Mouse (Mus musculus) heart, adult 9 months (tissue): ENCODE data around the gene D430042O09Rik.
A peak's percentile ranks its signal among the peaks of the same experiment; 100 is the strongest.

Experiments
- DNase-seq, 2 experiments: peaks; one replicate each; pipeline ENCODE4 v3.0.0; 2022; ENCODE audit warnings: low spot score in 2 of 2

The D430042O09Rik gene

DNA sequence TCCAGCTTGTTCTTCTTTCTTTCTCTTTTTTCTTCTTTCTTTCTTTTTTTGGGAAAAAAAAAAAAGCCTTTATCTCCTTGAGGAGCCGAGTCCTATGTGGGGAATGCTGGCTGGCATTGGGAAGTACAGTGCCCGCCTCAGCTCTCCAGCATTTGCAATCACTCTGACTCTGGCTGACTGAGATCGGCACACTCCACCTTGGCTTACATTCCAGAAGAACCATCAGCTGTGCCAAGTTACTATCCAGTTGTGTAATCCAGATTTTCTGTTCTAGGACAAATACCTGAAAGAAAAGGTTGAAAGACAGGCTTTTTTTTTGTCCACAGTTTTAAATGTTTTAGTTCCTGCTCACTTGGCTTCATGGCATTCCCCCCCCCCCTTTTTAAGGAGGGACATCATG is 100.5 kb downstream of the D430042O09Rik start:
- no peak for DNase-seq

DNA sequence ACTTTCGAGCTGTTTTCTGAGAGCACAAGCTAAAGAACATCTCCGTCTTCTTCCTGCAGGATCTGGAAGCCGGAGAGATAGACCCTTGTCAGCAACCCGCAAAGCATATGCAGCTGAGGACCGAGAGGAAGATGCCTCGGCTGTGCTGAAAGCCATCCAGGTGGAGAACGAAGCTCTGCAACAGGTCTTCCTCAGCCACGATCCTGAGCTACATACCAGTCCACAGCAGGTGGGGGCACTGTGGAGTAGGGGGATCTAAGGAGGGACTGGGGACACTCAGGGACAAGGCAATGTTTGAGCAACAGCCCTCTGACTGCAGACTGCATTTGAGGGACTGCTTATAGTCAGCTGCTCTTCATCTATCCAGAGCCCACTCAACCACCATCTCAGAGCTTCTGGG is 105.0 kb downstream of the D430042O09Rik start:
- no peak for DNase-seq

- no peak for DNase-seq
These were observed 108.0 kb downstream of the D430042O09Rik start for GRCm38 (mm10) chr7:125815733-125816132.

- DNase-seq = no peak
These were observed 110.6 kb downstream of the D430042O09Rik start for GRCm38 (mm10) chr7:125818301-125818712.

GRCm38 (mm10) chr7:125820233-125820632 is 112.5 kb downstream of the D430042O09Rik start:
- peak in 1 of 2 experiments; percentile 7 for DNase-seq

DNA sequence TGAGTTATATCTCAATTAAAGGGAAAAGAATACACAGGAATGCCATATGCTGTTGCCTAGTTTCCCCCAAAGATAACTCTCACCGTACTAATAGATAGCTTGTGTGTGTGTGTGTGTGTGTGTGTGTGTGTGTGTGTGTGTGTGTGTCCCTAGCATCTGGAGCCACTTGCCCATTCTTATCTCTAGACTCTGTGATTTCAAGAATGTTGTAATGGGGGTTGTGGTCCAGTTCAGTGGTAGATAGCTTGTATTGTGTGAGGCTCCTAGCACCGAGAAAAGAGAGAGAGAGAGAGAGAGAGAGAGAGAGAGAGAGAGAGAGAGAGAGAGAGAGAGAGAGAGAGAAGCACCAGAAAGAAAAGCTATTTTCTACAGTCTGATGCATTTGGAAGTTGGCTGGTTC is 118.7 kb downstream of the D430042O09Rik start:
- DNase-seq = no peak

DNA sequence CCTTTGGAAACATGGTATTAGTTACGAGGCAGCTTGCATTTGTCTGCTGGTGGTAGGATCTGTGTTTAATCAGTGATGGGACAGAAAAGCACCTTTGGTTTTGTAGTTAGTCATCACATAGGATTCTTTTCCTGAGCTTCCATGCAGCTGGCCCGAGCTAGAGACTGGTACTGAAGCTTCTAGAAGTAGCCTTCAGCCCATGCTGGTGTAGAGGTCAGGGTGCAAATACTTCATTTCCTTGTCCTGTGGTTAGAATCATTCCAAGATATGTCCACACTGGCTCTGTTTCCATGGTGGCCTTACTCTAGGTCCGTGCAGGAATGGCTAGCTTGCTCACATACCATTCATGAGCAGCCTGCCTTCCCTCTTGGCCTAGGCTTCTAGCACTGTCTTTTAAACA is 119.2 kb downstream of the D430042O09Rik start:
- DNase-seq = no peak

GRCm38 (mm10) chr7:125827420-125827819 is 119.7 kb downstream of the D430042O09Rik start:
- DNase-seq = no peak

GRCm38 (mm10) chr7:125828561-125828960 is 120.9 kb downstream of the D430042O09Rik start:
- DNase-seq = no peak

GRCm38 (mm10) chr7:125829121-125829666 is 121.5 kb downstream of the D430042O09Rik start:
- DNase-seq = peak; percentile 22 to 24

GRCm38 (mm10) chr7:125832767-125833166 is 125.1 kb downstream of the D430042O09Rik start:
- DNase-seq = no peak

GRCm38 (mm10) chr7:125833471-125833870 is 125.8 kb downstream of the D430042O09Rik start:
- DNase-seq = no peak

- no peak for DNase-seq
These were observed 130.5 kb downstream of the D430042O09Rik start for GRCm38 (mm10) chr7:125838078-125838742.

DNA sequence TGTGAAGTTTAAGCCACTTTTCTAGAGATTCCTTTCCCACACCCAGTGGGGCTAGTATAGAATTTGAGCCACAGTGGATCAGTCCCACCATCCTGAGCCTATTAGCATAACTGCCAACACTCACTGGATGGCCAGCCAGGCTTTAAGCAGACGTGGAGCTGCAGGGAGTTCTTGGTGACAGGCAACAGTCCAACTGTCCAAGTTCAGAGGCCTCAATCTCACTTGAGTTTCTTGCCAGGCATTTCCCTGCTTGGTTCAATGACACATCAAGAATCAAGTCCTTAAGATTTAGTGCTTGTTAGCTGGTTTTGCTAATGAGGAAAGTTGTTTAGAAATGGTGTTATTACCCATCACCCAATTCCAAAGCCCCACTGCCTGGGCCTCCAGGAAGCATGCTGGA is 137.9 kb downstream of the D430042O09Rik start:
- no peak for DNase-seq

DNA sequence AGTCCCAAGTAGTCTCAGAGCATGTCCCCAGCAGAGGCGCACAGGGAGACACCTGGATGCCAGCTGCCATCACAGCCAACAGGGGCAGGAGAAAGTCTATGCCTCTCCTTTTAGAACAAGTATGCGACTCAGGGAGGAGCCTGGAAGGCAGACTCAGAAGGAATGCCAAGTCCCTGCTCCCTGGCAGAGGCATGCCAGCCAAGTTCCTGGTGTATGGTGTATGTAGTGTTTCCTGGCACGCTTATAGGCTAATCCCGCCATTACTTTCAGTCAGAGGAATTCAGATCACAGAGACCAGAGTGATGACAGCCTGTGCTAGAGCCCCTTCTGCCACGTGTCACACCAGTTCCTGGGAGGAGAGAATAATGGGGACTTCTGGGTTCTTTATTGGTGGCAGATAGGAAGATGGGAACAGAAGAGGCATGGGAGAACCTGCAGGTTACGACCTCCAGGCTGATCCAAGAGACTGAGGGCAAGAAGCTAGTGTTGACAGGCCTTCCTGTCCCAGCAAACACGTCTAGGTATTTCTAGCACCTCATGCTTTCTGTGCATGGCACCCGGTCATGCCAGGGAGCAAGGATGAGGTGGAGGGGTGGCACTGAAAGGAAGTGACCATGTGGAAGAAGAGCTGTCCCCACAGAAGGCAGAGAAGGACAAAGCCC is 139.3 kb downstream of the D430042O09Rik start:
- DNase-seq = peak; percentile 28 to 42

GRCm38 (mm10) chr7:125847528-125847866 is 139.8 kb downstream of the D430042O09Rik start:
- DNase-seq = no peak

GRCm38 (mm10) chr7:125859564-125859963 is 151.9 kb downstream of the D430042O09Rik start:
- no peak for DNase-seq

GRCm38 (mm10) chr7:125860421-125860820 is 152.7 kb downstream of the D430042O09Rik start:
- no peak for DNase-seq

GRCm38 (mm10) chr7:125864026-125864425 is 156.3 kb downstream of the D430042O09Rik start:
- no peak for DNase-seq

DNA sequence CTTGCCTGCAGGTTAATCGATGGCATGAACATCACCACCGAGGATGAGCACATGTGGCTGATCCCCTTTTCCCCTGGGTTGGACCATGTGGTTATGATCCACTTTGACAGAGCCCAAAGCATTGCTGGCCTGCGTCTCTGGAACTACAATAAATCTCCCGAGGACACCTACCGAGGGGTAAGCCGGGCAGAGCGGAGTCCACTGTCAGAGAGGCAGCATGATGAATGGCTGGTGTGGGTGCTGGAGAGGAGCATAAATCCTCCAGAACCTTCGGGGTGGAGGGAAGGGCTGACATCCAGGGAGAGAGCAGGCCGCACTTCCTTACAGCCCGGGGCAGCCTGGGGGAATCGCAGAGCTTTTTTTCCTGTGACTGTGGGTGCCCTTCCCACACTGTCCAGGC is 157.5 kb downstream of the D430042O09Rik start:
- DNase-seq = no peak

- DNase-seq = no peak
These were observed 160.9 kb downstream of the D430042O09Rik start for GRCm38 (mm10) chr7:125868570-125868969.

DNA sequence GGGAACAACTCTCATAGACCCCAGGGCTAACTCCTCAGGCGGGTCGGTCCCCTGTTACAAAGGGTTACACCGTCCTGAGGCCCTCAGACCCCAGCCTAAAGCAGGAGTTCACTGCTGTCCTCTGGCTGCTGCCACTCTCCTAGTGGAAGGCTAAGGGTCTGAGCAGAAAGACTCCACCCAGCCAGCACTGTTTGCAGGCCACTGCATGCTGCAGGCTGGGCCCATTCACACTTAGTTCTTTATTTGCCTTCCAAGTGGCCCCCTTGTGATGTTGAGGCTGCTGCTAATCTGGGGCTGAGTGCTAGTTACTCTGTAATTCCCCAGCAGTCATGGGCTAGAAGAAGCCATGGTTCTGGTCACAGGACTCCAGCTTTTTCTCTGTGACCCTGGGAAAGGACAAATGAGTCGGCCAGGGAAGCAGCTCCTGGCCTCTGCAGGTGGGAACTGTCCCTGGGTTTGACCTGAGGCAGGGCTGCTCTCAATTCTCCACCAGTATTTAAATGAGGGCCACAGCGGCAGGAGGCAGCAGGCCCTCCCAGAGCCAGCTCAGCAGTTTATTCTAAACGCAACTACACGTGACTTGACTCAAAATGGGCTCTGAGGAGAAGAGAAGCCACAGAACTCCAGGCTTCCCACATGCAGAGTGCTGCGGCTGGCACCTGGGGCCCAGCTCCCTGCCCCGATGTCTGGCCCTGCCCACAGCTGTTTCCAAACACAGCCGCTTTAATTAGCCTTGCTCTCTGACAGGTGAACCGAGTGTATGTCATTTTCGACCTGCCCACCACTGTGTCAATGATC is 163.9 kb downstream of the D430042O09Rik start:
- DNase-seq = no peak
